In the genomic region with DNA sequence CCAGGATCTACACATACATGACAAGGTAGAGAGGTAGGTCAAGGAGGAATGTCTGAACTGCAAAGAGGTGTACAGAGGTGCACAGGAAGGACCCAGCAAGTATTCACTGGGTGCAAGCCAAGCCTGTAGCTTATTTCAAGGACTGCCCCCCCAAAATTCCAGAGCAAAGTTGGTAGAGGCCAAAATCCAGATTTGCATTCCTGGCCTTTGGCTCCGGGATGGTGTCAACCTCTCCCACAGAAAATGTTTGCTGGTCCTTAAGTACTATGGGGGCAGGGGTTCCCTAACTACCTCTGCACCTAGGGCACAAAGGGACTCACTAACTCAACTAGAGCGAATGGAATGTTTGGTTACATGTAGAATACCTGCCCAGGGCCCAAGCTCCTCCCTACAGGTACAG, we compare ENCODE assay signal across 9 mouse cellular contexts. TPM values are rescaled to one million over a fixed set of nuclear protein-coding genes. Genes with fewer than 3 reads are reported as not detected.
A peak's percentile ranks its signal among the peaks of the same experiment; 100 is the strongest.
DNase-seq lines count a peak whose midpoint lies in the region; ATAC-seq and TF ChIP-seq lines count a peak whose summit lies in the region.
"Had no signal": no experiment of that assay in that cellular context is flagged by ENCODE, and none has a peak within 500 bp of the region (broad histone marks: within the 10 kb centered on the region; RNA-seq: fewer than 3 reads in every experiment).

No protein-coding gene starts in this region.

- H3K27ac ChIP-seq in midbrain, embryonic 10.5 days (replicated peaks) = peak overlapping the region; percentile 98
- H3K27ac ChIP-seq in midbrain, embryonic 16.5 days (ENCODE audit: low read length) = no peak overlapping the region
- H3K27ac ChIP-seq in hindbrain, embryonic 10.5 days = peak overlapping the region; percentile 97
- peak overlapping the region; percentile 45; the same call in 1 of the 2 replicates for H3K27ac ChIP-seq in stomach, postnatal 0 days (replicated peaks)
- H3K27ac ChIP-seq in thymus, adult 2 months (ENCODE audit: control insufficient read depth, insufficient read depth, low read length) = no peak overlapping the region

- peaks cover 43% of the 10 kb centered on the region for H3K36me3 ChIP-seq in midbrain, embryonic 10.5 days
- no peaks in the 10 kb centered on the region for H3K36me3 ChIP-seq in midbrain, embryonic 16.5 days (ENCODE audit: control insufficient read depth, insufficient read depth, low read length)
- H3K36me3 ChIP-seq in hindbrain, embryonic 10.5 days = peaks cover 41% of the 10 kb centered on the region
- no peaks in the 10 kb centered on the region for H3K36me3 ChIP-seq in stomach, postnatal 0 days (ENCODE audit: control insufficient read depth, insufficient read depth, low read length)
- no peaks in the 10 kb centered on the region for H3K36me3 ChIP-seq in thymus, adult 2 months (ENCODE audit: control insufficient read depth, insufficient read depth, low read length)

- H3K27me3 ChIP-seq in midbrain, embryonic 10.5 days (ENCODE audit: low read depth, poor library complexity, severe bottlenecking) = 0 out of 2 replicates have a peak, but pooled peaks cover 7% of the 10 kb centered on the region
- H3K27me3 ChIP-seq in midbrain, embryonic 16.5 days (ENCODE audit: control insufficient read depth, insufficient read depth, low read depth, low read length) = no peaks in the 10 kb centered on the region
- no peaks in the 10 kb centered on the region for H3K27me3 ChIP-seq in hindbrain, embryonic 10.5 days (ENCODE audit: insufficient read depth, poor library complexity, severe bottlenecking)
- H3K27me3 ChIP-seq in stomach, postnatal 0 days (ENCODE audit: control insufficient read depth, insufficient read depth, low read length) = no peaks in the 10 kb centered on the region
- H3K27me3 ChIP-seq in thymus, adult 2 months (ENCODE audit: control insufficient read depth, insufficient read depth, low read length) = no peaks in the 10 kb centered on the region

- no peaks in the 10 kb centered on the region for H3K9me3 ChIP-seq in midbrain, embryonic 10.5 days (replicated peaks)
- no peaks in the 10 kb centered on the region for H3K9me3 ChIP-seq in midbrain, embryonic 16.5 days (replicated peaks; ENCODE audit: control insufficient read depth, low read length, poor library complexity, severe bottlenecking)
- no peaks in the 10 kb centered on the region for H3K9me3 ChIP-seq in hindbrain, embryonic 10.5 days
- no peaks in the 10 kb centered on the region for H3K9me3 ChIP-seq in stomach, postnatal 0 days (ENCODE audit: control insufficient read depth, low read length)

- H3K4me3 ChIP-seq in midbrain, embryonic 10.5 days = peak overlapping the region; percentile 87
- no peak overlapping the region for H3K4me3 ChIP-seq in midbrain, embryonic 16.5 days (ENCODE audit: low read depth, low read length)
- H3K4me3 ChIP-seq in hindbrain, embryonic 10.5 days = peak overlapping the region; percentile 90
- H3K4me3 ChIP-seq in stomach, postnatal 0 days (ENCODE audit: low read depth, low read length) = peak overlapping the region; percentile 12; the same call in 1 of the 2 replicates
- no peak overlapping the region for H3K4me3 ChIP-seq in thymus, adult 2 months (ENCODE audit: control insufficient read depth, insufficient read depth, low read length)

- no peak for ATAC-seq in midbrain, embryonic 16.5 days
- ATAC-seq in stomach, postnatal 0 days (ENCODE audit: low FRiP score, low TSS enrichment) = no peak
- ATAC-seq in megakaryocyte-erythroid progenitor cell, adult 5-6 weeks (replicated peaks; ENCODE audit: low FRiP score, low TSS enrichment, poor library complexity, severe bottlenecking) = no peak

- H3K4me1 ChIP-seq in midbrain, embryonic 10.5 days = peaks cover 63% of the 10 kb centered on the region
- peaks cover 10% of the 10 kb centered on the region; the same call in 1 of the 2 replicates for H3K4me1 ChIP-seq in midbrain, embryonic 16.5 days (ENCODE audit: control insufficient read depth, insufficient read depth, low read length)
- H3K4me1 ChIP-seq in hindbrain, embryonic 10.5 days (replicated peaks) = peaks cover 76% of the 10 kb centered on the region
- H3K4me1 ChIP-seq in stomach, postnatal 0 days (replicated peaks; ENCODE audit: control insufficient read depth, insufficient read depth) = peaks cover 5% of the 10 kb centered on the region
- H3K4me1 ChIP-seq in thymus, adult 2 months (replicated peaks; ENCODE audit: control insufficient read depth, insufficient read depth, low read length) = peaks cover 24% of the 10 kb centered on the region

- TF ChIP-seq POLR2A in thymus, adult 2 months (IDR thresholded peaks at IDR 0.05; ENCODE audit: control insufficient read depth, extremely low read depth, insufficient read depth, low read length, poor library complexity) = no peak

- no peak overlapping the region for H3K9ac ChIP-seq in midbrain, embryonic 16.5 days (ENCODE audit: low read depth, low read length)
- 0 out of 2 replicates have a peak overlapping the region, but pooled peaks have one; percentile 23 for H3K9ac ChIP-seq in stomach, postnatal 0 days (ENCODE audit: low read length)

- DNase-seq in midbrain, embryonic 10.5 days (ENCODE audit: low spot score) = no peak
- no peak for DNase-seq in hindbrain, embryonic 10.5 days (ENCODE audit: low spot score)
- DNase-seq in lung, adult 18-20 months = peak; percentile 56 to 57
- no peak for DNase-seq in stomach, postnatal 0 days (ENCODE audit: low spot score)
- DNase-seq in cerebellum, adult 8-10 months = no peak
- DNase-seq in thymus, adult 2 months = no peak

- WGBS in midbrain, embryonic 10.5 days = 77% methylated on average over 2 of the region's 2 CpGs
- 59% methylated on average over 2 of the region's 2 CpGs for WGBS in midbrain, embryonic 16.5 days
- WGBS in hindbrain, embryonic 10.5 days = 77% methylated on average over 2 of the region's 2 CpGs
- 62% methylated on average over 2 of the region's 2 CpGs for WGBS in stomach, postnatal 0 days
- WGBS in thymus, adult 2 months = 97% methylated on average over 2 of the region's 2 CpGs

- H3K4me2 ChIP-seq in midbrain, embryonic 16.5 days (ENCODE audit: low read length) = no peak overlapping the region
- peak overlapping the region; percentile 82 for H3K4me2 ChIP-seq in stomach, postnatal 0 days (replicated peaks; ENCODE audit: low read depth)

- TF ChIP-seq EP300 in stomach, postnatal 0 days (optimal IDR thresholded peaks at IDR 0.05) = no peak

- TF ChIP-seq CTCF in stomach, postnatal 0 days (IDR thresholded peaks at IDR 0.05; ENCODE audit: low read depth) = no peak
- TF ChIP-seq CTCF in thymus, adult 2 months (IDR thresholded peaks at IDR 0.05; ENCODE audit: borderline replicate concordance, control insufficient read depth, extremely low read depth, insufficient read depth, low read length, poor library complexity) = no peak

RNA-seq across cellular contexts. Expression of gene E2f1, which starts 1.9 kb away (rescaled TPM):
- 34.9 and 35.5 TPM in 2 replicates for polyA plus RNA-seq in midbrain, embryonic 10.5 days (2016; fragmentation: Nextera tagmentation; extraction: Ambion mirVana)
- polyA plus RNA-seq in midbrain, embryonic 16.5 days (2015; fragmentation: Nextera tagmentation; extraction: Ambion mirVana) = 3.2 and 4.2 TPM in 2 replicates
- 41.4 and 43.8 TPM in 2 replicates for polyA plus RNA-seq in hindbrain, embryonic 10.5 days (2016; fragmentation: Nextera tagmentation; extraction: Ambion mirVana)
- 5.7 and 6.1 TPM in 2 replicates for polyA plus RNA-seq in stomach, postnatal 0 days (2015; fragmentation: Nextera tagmentation; extraction: Ambion mirVana)
- total RNA-seq in megakaryocyte-erythroid progenitor cell, adult 5-6 weeks (2014; fragmentation: Nextera tagmentation) = 25.3 and 26.1 TPM in 2 replicates
- 7.0 and 7.8 TPM in 2 replicates for total RNA-seq in megakaryocyte-erythroid progenitor cell, adult 5-6 weeks (2017)
- 34.0 and 50.3 TPM in 2 replicates for polyA plus RNA-seq in thymus, adult 2 months (2012; rRNA removed)

RNA-seq across cellular contexts. Expression of gene Necab3, which starts 9.1 kb away (rescaled TPM):
- polyA plus RNA-seq in midbrain, embryonic 10.5 days (2016; fragmentation: Nextera tagmentation; extraction: Ambion mirVana) = 5.2 and 7.6 TPM in 2 replicates
- 18.5 and 19.9 TPM in 2 replicates for polyA plus RNA-seq in midbrain, embryonic 16.5 days (2015; fragmentation: Nextera tagmentation; extraction: Ambion mirVana)
- polyA plus RNA-seq in hindbrain, embryonic 10.5 days (2016; fragmentation: Nextera tagmentation; extraction: Ambion mirVana) = 9.8 and 16.0 TPM in 2 replicates
- 0.50 and 0.70 TPM in 2 replicates for polyA plus RNA-seq in stomach, postnatal 0 days (2015; fragmentation: Nextera tagmentation; extraction: Ambion mirVana)
- total RNA-seq in megakaryocyte-erythroid progenitor cell, adult 5-6 weeks (2014; fragmentation: Nextera tagmentation) = 3.1 and 6.1 TPM in 2 replicates
- total RNA-seq in megakaryocyte-erythroid progenitor cell, adult 5-6 weeks (2017) = 0.09 and 1.8 TPM in 2 replicates
- polyA plus RNA-seq in thymus, adult 2 months (2012; rRNA removed) = 14.8 and 15.7 TPM in 2 replicates

RNA-seq across cellular contexts. Expression of gene Actl10, which starts 16.2 kb away (rescaled TPM):
- 0.81 and 0.98 TPM in 2 replicates for polyA plus RNA-seq in midbrain, embryonic 10.5 days (2016; fragmentation: Nextera tagmentation; extraction: Ambion mirVana)
- polyA plus RNA-seq in midbrain, embryonic 16.5 days (2015; fragmentation: Nextera tagmentation; extraction: Ambion mirVana) = 0.19 and 0.44 TPM in 2 replicates
- 0.60 and 1.3 TPM in 2 replicates for polyA plus RNA-seq in hindbrain, embryonic 10.5 days (2016; fragmentation: Nextera tagmentation; extraction: Ambion mirVana)
- polyA plus RNA-seq in stomach, postnatal 0 days (2015; fragmentation: Nextera tagmentation; extraction: Ambion mirVana) = not detected in 2 replicates
- total RNA-seq in megakaryocyte-erythroid progenitor cell, adult 5-6 weeks (2014; fragmentation: Nextera tagmentation) = not detected in 2 replicates
- total RNA-seq in megakaryocyte-erythroid progenitor cell, adult 5-6 weeks (2017) = not detected in 2 replicates
- polyA plus RNA-seq in thymus, adult 2 months (2012; rRNA removed) = 0.11 and 0.47 TPM in 2 replicates
- total RNA-seq: left cerebral cortex, adult 8-10 months had no signal

RNA-seq across cellular contexts. Expression of gene 1700003F12Rik, which starts 20.9 kb away (rescaled TPM):
- polyA plus RNA-seq in midbrain, embryonic 10.5 days (2016; fragmentation: Nextera tagmentation; extraction: Ambion mirVana) = 4.4 and 5.1 TPM in 2 replicates
- 1.9 and 2.3 TPM in 2 replicates for polyA plus RNA-seq in midbrain, embryonic 16.5 days (2015; fragmentation: Nextera tagmentation; extraction: Ambion mirVana)
- 9.5 and 10.0 TPM in 2 replicates for polyA plus RNA-seq in hindbrain, embryonic 10.5 days (2016; fragmentation: Nextera tagmentation; extraction: Ambion mirVana)
- 0.87 and 0.89 TPM in 2 replicates for polyA plus RNA-seq in stomach, postnatal 0 days (2015; fragmentation: Nextera tagmentation; extraction: Ambion mirVana)
- not detected in 2 replicates for total RNA-seq in megakaryocyte-erythroid progenitor cell, adult 5-6 weeks (2014; fragmentation: Nextera tagmentation)
- total RNA-seq in megakaryocyte-erythroid progenitor cell, adult 5-6 weeks (2017) = not detected in 2 replicates
- 2.0 and 3.3 TPM in 2 replicates for polyA plus RNA-seq in thymus, adult 2 months (2012; rRNA removed)

RNA-seq across cellular contexts. Expression of gene Pxmp4, which starts 35.7 kb away (rescaled TPM):
- 13.2 and 13.9 TPM in 2 replicates for polyA plus RNA-seq in midbrain, embryonic 10.5 days (2016; fragmentation: Nextera tagmentation; extraction: Ambion mirVana)
- 14.1 and 15.9 TPM in 2 replicates for polyA plus RNA-seq in midbrain, embryonic 16.5 days (2015; fragmentation: Nextera tagmentation; extraction: Ambion mirVana)
- polyA plus RNA-seq in hindbrain, embryonic 10.5 days (2016; fragmentation: Nextera tagmentation; extraction: Ambion mirVana) = 14.5 and 16.9 TPM in 2 replicates
- polyA plus RNA-seq in stomach, postnatal 0 days (2015; fragmentation: Nextera tagmentation; extraction: Ambion mirVana) = 49.7 and 52.8 TPM in 2 replicates
- total RNA-seq in megakaryocyte-erythroid progenitor cell, adult 5-6 weeks (2014; fragmentation: Nextera tagmentation) = 17.3 and 18.1 TPM in 2 replicates
- 9.1 and 12.4 TPM in 2 replicates for total RNA-seq in megakaryocyte-erythroid progenitor cell, adult 5-6 weeks (2017)
- 70.7 and 71.7 TPM in 2 replicates for polyA plus RNA-seq in thymus, adult 2 months (2012; rRNA removed)

Comparison
In these comparisons a context has a peak if more than half of its experiments do, and no peak if none do; other contexts are left out.
1. H3K27ac ChIP-seq: peak in midbrain, embryonic 10.5 days (single experiment), hindbrain, embryonic 10.5 days (single experiment) and stomach, postnatal 0 days (single experiment); none in midbrain, embryonic 16.5 days (single experiment) and thymus, adult 2 months (single experiment).
2. H3K4me3 ChIP-seq: peak in midbrain, embryonic 10.5 days (single experiment), hindbrain, embryonic 10.5 days (single experiment) and stomach, postnatal 0 days (single experiment); none in midbrain, embryonic 16.5 days (single experiment) and thymus, adult 2 months (single experiment).
3. DNase-seq: peak in lung, adult 18-20 months (2 of 2); none in midbrain, embryonic 10.5 days (single experiment), hindbrain, embryonic 10.5 days (single experiment), stomach, postnatal 0 days (single experiment), cerebellum, adult 8-10 months (single experiment) and thymus, adult 2 months (single experiment).